Mouse (Mus musculus) hindbrain, embryonic 15.5 days (tissue): ENCODE results near the gene Ccnc. TPM values are rescaled to one million over a fixed set of nuclear protein-coding genes. Genes with fewer than 3 reads are reported as not detected.
"Not testable (repeated sequence)": the region's sequence is repeated elsewhere in the genome, so short reads cannot be mapped to it uniquely, and the experiment has no call there.

Experiments used
- ATAC-seq: fragments of 200-750 bp; cut with Nextera tagmentation; 2 replicates; pipeline ENCODE4 v1.8.0; 2017; ENCODE audit warnings: low read depth, moderate number of reproducible peaks, moderate TSS enrichment; ENCODE audit not compliant: low FRiP score
- H3K27ac ChIP-seq: fragments of 300-500 bp; sonication (generic); replicated peaks from 2 replicates; pipeline ENCODE4 v1.5.1; 2015; ENCODE audit warnings: mild to moderate bottlenecking, inconsistent platforms
- H3K27me3 ChIP-seq: fragments of 300-500 bp; sonication (generic); 2 replicates; pipeline ENCODE4 v1.6.1; 2015; ENCODE audit warnings: control low read depth, inconsistent platforms
- H3K36me3 ChIP-seq: fragments of 300-500 bp; sonication (generic); 2 replicates; pipeline ENCODE4 v1.6.1; 2015; ENCODE audit warnings: control low read depth, inconsistent platforms
- H3K4me1 ChIP-seq: fragments of 300-500 bp; sonication (generic); replicated peaks from 2 replicates; pipeline ENCODE4 v1.6.1; 2015; ENCODE audit warnings: control low read depth, inconsistent platforms
- H3K4me2 ChIP-seq: fragments of 300-500 bp; sonication (generic); 2 replicates; pipeline ENCODE4 v1.6.1; 2015; ENCODE audit warnings: moderate library complexity, mild to moderate bottlenecking, inconsistent platforms
- H3K4me3 ChIP-seq: fragments of 300-500 bp; sonication (generic); 2 replicates; pipeline ENCODE4 v1.5.1; 2015; ENCODE audit warnings: mild to moderate bottlenecking, inconsistent platforms
- H3K9ac ChIP-seq: fragments of 300-500 bp; sonication (generic); 2 replicates; pipeline ENCODE4 v1.6.1; 2015; ENCODE audit warnings: inconsistent platforms
- H3K9me3 ChIP-seq: fragments of 300-500 bp; sonication (generic); 2 replicates; pipeline ENCODE4 v1.6.1; 2016; ENCODE audit warnings: control low read depth, inconsistent platforms
- WGBS: fragments of 180-500 bp; shearing (Covaris S2); methylation state at CpG from one replicate; pipeline ENCODE4 v1.1.7; 2015; 5-methylcytosine and 5-hydroxymethylcytosine counted together
- polyA plus RNA-seq: library from polyadenylated mRNA; unstranded; fragments of >200 nt; fragmentation: Nextera tagmentation; extraction: Ambion mirVana; gene quantifications from 2 replicates; pipeline ENCODE4 v1.2.1, GENCODE M21; 2015

Ccnc gene
- polyA plus RNA-seq, 1 experiment from 2014 or later: 63.4 TPM

DNA sequence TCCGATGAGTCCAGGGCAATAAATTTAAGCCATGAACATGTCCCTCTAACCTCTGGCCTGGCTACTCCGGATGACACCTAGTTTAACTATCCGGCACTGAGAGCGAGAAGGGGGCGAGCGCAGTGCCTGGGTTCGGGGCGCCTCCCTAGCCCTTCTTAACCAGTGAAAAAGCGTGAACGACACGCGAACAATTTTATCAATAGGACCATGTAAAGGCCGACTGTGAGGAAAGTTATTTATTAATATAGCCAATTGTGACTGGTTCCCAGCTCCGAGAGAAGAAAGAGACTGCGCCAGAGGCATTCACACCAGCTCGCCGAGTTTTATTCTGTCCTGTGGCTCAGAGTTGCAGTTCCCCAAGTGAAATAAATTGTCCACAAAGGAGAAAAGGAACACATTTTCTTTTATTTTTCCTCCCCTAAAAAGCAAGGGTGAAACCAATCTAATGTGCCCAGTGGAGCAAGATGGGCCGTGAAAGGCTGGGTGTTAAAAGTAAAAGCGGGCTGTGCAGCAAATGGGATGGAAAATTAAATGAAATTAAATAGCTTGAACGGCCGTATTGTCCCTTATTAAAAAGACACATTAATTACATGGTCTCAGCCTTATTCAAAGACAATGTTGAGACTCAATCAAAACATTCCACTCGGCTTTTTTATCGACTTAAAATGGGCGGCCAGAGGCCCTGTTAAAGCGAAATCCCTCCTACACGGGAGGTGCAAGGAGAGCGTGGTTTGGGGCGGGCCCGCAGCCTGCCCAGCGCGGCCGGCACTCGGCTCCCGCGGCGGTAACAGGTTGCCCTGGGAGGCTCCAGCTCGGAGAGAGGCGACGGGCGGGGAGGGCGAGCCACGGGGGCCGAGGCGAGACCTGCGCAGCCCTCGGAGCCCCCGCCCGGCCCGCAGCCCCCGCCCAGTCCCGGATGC is 39.5 kb upstream of the Ccnc start:
- Histone ChIP-seq H3K27ac (peak overlapping the region; percentile 49), H3K36me3 (no peaks in the 10 kb centered on the region), H3K4me3 (peak overlapping the region; percentile 45), H3K9ac (peak overlapping the region; percentile 26), H3K9me3 (no peaks in the 10 kb centered on the region), H3K27me3 (peaks cover 76% of the 10 kb centered on the region), H3K4me1 (peaks cover 17% of the 10 kb centered on the region), H3K4me2 (peak overlapping the region; percentile 87)
- 2% methylated on average over 51 of the region's 51 CpGs for WGBS
- peak; percentile 53 for ATAC-seq

DNA sequence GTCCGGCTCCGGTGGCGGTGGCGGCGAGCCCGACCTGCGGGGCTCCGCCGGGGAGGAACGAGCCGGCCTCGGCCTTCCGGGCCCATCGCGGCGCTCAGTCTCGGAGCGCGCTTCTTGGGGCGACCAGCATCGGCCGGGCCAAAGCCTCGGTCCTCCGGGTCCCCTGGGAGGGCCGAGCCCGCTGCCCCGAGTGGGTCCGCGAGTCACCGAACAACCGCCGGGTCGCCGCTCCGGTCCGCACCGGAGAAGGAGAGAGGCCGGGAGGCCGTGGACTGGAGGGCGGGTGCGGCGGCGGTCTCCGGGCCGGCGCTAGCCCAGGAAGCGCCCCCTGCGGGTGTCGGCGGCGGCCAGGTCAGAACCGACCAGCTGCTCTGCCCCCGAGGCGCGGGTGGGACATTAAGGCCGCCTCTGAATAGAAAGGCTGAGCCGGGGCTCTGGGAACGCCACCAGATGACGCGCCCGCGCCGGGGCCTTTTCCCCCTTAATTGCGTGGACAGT is 38.7 kb upstream of the Ccnc start:
- Histone ChIP-seq H3K36me3 (no peaks in the 10 kb centered on the region), H3K9me3 (no peaks in the 10 kb centered on the region), H3K27ac (peak overlapping the region; percentile 49), H3K4me3 (peak overlapping the region; percentile 45), H3K4me1 (peaks cover 17% of the 10 kb centered on the region), H3K4me2 (peak overlapping the region; percentile 87), H3K27me3 (peaks cover 74% of the 10 kb centered on the region), H3K9ac (peak overlapping the region; percentile 26)
- peak; percentile 58 for ATAC-seq
- WGBS: under 1% methylated on average over 59 of the region's 64 CpGs

DNA sequence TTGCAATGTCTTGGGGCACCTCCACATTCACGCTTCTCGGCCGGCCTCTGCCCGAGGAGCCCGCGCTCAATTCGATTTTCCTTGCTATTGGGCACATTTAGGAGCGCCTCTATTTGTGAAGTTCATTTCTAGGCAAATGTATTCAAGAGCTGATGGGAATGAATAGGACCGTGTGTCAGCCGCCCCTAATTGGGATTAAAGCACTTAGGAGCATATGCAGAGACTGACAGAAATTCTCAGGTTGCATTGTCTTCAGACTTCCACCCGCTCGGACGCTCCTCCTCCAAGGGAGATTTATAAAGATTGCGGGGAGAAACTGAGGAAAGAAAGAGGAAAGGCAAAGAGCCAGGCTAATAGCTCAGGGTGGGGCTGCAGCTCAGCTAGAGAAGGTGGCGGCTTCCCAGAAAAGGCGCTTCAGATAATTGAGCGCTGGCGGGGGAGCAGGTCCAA is 38.0 kb upstream of the Ccnc start:
- peaks cover 17% of the 10 kb centered on the region for H3K4me1 ChIP-seq
- no peaks in the 10 kb centered on the region for H3K9me3 ChIP-seq
- H3K27me3 ChIP-seq: peaks cover 66% of the 10 kb centered on the region
- peak overlapping the region; percentile 45; the same call in 1 of the 2 replicates for H3K4me3 ChIP-seq
- H3K27ac ChIP-seq: no peak overlapping the region
- H3K9ac ChIP-seq: no peak overlapping the region
- no peaks in the 10 kb centered on the region for H3K36me3 ChIP-seq
- 1% methylated on average over 18 of the region's 18 CpGs for WGBS
- H3K4me2 ChIP-seq: peak overlapping the region; percentile 87
- 0 out of 2 replicates have a peak, but pooled peaks have one; percentile 33 for ATAC-seq

GRCm38 (mm10) chr4:21690221-21690620 is 37.3 kb upstream of the Ccnc start:
- ATAC-seq: no peak
- Histone ChIP-seq H3K4me2 (no peak overlapping the region), H3K36me3 (no peaks in the 10 kb centered on the region), H3K4me1 (peaks cover 16% of the 10 kb centered on the region), H3K27ac (no peak overlapping the region), H3K4me3 (no peak overlapping the region), H3K9me3 (no peaks in the 10 kb centered on the region), H3K27me3 (peaks cover 59% of the 10 kb centered on the region), H3K9ac (no peak overlapping the region)
- WGBS: 9% methylated on average over 7 of the region's 7 CpGs

DNA sequence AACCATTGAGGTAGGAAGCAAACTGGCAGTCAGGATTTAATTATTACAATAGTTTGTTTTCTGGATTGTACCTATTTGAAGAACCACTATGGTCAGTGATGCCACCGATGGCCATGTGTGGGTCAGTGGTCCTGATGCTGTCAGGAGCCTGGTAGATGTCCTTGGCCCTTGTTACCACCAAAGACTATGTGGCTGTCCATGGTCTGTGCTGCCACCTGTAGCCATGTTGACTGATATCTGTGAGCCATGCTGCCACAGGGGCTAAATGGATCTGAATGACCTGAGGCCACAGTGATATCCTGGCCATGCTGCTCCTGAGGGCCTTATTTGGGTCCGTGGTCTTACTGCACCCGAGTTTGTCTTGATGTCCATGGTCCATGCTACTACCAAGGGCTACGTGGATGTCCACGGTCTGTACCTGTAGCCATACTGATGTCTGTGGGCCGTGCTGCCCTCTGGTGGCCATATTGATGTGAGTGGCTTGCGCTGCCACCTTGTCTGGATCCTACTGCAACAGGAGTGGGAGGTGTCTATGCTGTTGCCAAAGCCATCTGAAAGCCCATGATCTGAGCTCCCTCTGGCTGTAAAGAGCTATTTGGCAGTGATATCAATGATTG is 31.8 kb upstream of the Ccnc start:
- H3K4me1 ChIP-seq: no peaks in the 10 kb centered on the region
- H3K9ac ChIP-seq: no peak overlapping the region
- H3K4me3 ChIP-seq: no peak overlapping the region
- 41% methylated on average over 7 of the region's 7 CpGs for WGBS
- peaks cover 27% of the 10 kb centered on the region for H3K27me3 ChIP-seq
- no peaks in the 10 kb centered on the region for H3K36me3 ChIP-seq
- H3K27ac ChIP-seq: no peak overlapping the region
- peak; percentile 56; the same call in 1 of the 2 replicates for ATAC-seq
- H3K4me2 ChIP-seq: no peak overlapping the region
- no peaks in the 10 kb centered on the region for H3K9me3 ChIP-seq

DNA sequence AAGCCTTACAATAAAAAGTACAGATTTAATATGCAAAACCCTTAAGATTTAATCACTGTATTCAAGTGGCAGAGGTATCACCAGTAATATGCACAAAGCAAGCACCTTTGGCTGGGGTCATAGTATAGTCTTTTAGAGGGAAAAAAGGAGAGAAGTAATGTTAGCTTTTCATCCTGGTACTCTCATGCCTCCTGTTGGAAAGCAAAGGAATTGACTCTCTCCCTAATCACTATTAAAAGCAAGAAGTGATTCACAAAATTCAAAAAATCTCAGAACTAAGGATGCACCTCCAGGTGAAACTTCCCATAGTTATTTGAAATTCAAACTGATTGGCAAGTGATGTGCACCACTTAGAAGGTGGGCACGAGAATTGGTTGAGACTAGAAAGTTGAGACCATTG is 22.5 kb upstream of the Ccnc start:
- Histone ChIP-seq H3K9me3 (no peaks in the 10 kb centered on the region), H3K27ac (no peak overlapping the region), H3K4me3 (no peak overlapping the region), H3K36me3 (no peaks in the 10 kb centered on the region), H3K27me3 (no peaks in the 10 kb centered on the region; the same call in 1 of the 2 replicates), H3K4me2 (no peak overlapping the region), H3K9ac (no peak overlapping the region), H3K4me1 (no peaks in the 10 kb centered on the region)
- ATAC-seq: no peak
- 72% methylated on average over 1 of the region's 1 CpGs for WGBS

DNA sequence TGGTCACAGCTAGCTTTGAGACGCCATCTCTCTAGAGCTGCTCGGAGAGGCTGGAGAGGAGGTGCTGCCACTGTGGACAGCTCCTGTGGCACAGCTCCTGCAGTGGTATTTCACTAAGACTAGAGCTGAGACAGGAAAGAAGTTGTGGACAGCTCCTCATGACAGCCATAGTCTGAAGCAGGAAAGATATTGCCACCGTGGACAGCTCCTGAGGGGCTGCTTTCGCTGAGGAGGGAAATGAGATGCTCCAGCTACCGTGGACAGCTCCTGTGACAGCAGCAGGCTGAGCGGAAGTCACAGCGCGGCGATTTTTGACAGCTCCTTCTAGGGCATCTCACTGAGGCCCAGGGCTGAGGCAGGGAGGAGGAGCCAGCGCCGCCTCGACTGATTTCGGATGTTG is 15.4 kb upstream of the Ccnc start:
- Histone ChIP-seq H3K27ac (no peak overlapping the region), H3K4me3 (peak overlapping the region; percentile 10; the same call in 1 of the 2 replicates), H3K4me1 (peaks cover 8% of the 10 kb centered on the region; the same call in 1 of the 2 replicates), H3K4me2 (peak overlapping the region; percentile 50), H3K9ac (no peak overlapping the region), H3K27me3 (peaks cover 7% of the 10 kb centered on the region; the same call in 1 of the 2 replicates), H3K36me3 (no peaks in the 10 kb centered on the region), H3K9me3 (no peaks in the 10 kb centered on the region)
- 7% methylated on average over 13 of the region's 13 CpGs for WGBS
- peak; percentile 80 for ATAC-seq

- Histone ChIP-seq H3K36me3 (no peaks in the 10 kb centered on the region), H3K27ac (no peak overlapping the region), H3K27me3 (no peaks in the 10 kb centered on the region), H3K4me1 (no peaks in the 10 kb centered on the region), H3K4me3 (no peak overlapping the region), H3K9ac (no peak overlapping the region), H3K4me2 (no peak overlapping the region), H3K9me3 (no peaks in the 10 kb centered on the region)
- 38% methylated on average over 7 of the region's 7 CpGs for WGBS
- no peak for ATAC-seq
Observed at GRCm38 (mm10) chr4:21722752-21723334, 4.7 kb upstream of the Ccnc start.

- peak overlapping the region; percentile 87 for H3K4me3 ChIP-seq
- ATAC-seq: peak; percentile 47
- H3K27ac ChIP-seq: peak overlapping the region; percentile 85
- H3K36me3 ChIP-seq: no peaks in the 10 kb centered on the region
- H3K9ac ChIP-seq: peak overlapping the region; percentile 87
- H3K9me3 ChIP-seq: no peaks in the 10 kb centered on the region
- H3K4me2 ChIP-seq: peak overlapping the region; percentile 86
- no peaks in the 10 kb centered on the region for H3K27me3 ChIP-seq
- H3K4me1 ChIP-seq: peaks cover 18% of the 10 kb centered on the region
- WGBS: under 1% methylated on average over 22 of the region's 22 CpGs
Observed at GRCm38 (mm10) chr4:21726912-21727614, 438 bp upstream of the Ccnc start.

- H3K4me1 ChIP-seq: no peaks in the 10 kb centered on the region
- no peak overlapping the region for H3K27ac ChIP-seq
- H3K9me3 ChIP-seq: no peaks in the 10 kb centered on the region
- no peak overlapping the region for H3K4me3 ChIP-seq
- no peak for ATAC-seq
- no peaks in the 10 kb centered on the region for H3K27me3 ChIP-seq
- 97% methylated on average over 4 of the region's 4 CpGs for WGBS
- H3K4me2 ChIP-seq: no peak overlapping the region
- H3K36me3 ChIP-seq: peaks cover 38% of the 10 kb centered on the region
- no peak overlapping the region for H3K9ac ChIP-seq
Observed at GRCm38 (mm10) chr4:21739169-21739568, 11.7 kb downstream of the Ccnc start.

GRCm38 (mm10) chr4:21744142-21744541 is 16.6 kb downstream of the Ccnc start:
- WGBS: 99% methylated on average over 8 of the region's 8 CpGs
- not testable (repeated sequence) for H3K27me3 ChIP-seq, H3K4me3 ChIP-seq, H3K4me2 ChIP-seq, ATAC-seq, H3K4me1 ChIP-seq, H3K9me3 ChIP-seq, H3K27ac ChIP-seq, H3K9ac ChIP-seq
- H3K36me3 ChIP-seq: peaks cover 37% of the 10 kb centered on the region
